Mouse (Mus musculus) ES-E14 (cell line): ENCODE data around the gene Plac8.

Source experiments
- CHD2 ChIP-seq: IDR thresholded peaks from 2 replicates; pipeline ENCODE4 v1.6.1; 2014; ENCODE audit warnings: mild to moderate bottlenecking, low read depth, low read length, inconsistent platforms
- HCFC1 ChIP-seq: IDR thresholded peaks from 2 replicates; pipeline ENCODE4 v1.6.1; 2012; ENCODE audit warnings: low read length, inconsistent platforms, borderline replicate concordance; ENCODE audit not compliant: insufficient read depth
- MAFK ChIP-seq: IDR thresholded peaks from 2 replicates; pipeline ENCODE4 v1.6.1; 2014; ENCODE audit warnings: mild to moderate bottlenecking, low read depth, low read length, inconsistent platforms; ENCODE audit not compliant: insufficient read depth
- ZC3H11A ChIP-seq: IDR thresholded peaks from 2 replicates; pipeline ENCODE4 v1.6.1; 2012; ENCODE audit warnings: low read depth, mild to moderate bottlenecking, inconsistent platforms, low read length, borderline replicate concordance
- ZNF384 ChIP-seq: IDR thresholded peaks from 2 replicates; pipeline ENCODE4 v1.6.1; 2012; ENCODE audit warnings: low read depth, low read length, inconsistent platforms

GRCm38 (mm10) chr5:100526164-100526563 lies 45.9 kb downstream of the Plac8 start:
- no peak for TF ChIP-seq HCFC1
- TF ChIP-seq MAFK = no peak
- no peak for TF ChIP-seq ZC3H11A
- TF ChIP-seq CHD2 = no peak
- TF ChIP-seq ZNF384 = no peak
